Mouse (Mus musculus): ENCODE data around the gene Grwd1. TPM values are rescaled to one million over a fixed set of nuclear protein-coding genes. Genes with fewer than 3 reads are reported as not detected.

Gene Grwd1
- polyA plus RNA-seq, 1 experiment = 1.1 TPM

DNA sequence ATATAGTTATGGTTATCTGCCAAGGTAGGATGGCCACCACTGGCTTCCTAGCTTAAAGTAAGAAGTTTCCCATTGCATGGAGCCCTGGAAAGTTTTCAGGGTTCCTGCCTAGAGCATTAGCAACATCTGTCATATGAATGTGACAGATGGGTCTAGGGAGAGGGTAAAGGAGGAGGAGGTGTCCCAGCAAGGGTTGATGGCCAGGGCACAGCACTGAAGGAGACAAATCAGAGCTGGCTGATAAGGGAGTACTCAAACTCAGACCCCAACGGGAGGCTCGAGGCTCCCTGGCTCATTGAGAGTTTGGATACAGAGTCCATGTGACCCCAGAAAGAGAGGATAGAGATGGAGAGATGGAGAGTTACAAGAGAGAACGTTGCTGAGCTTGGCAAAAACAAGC, 19.9 kb upstream of the Grwd1 start:
- no peak overlapping the region for H3K4me3 ChIP-seq (replicated peaks)
- H3K36me3 ChIP-seq (ENCODE audit: control insufficient read depth) = no peaks in the 10 kb centered on the region
- H3K4me1 ChIP-seq (ENCODE audit: control insufficient read depth) = no peaks in the 10 kb centered on the region
- no peak for TF ChIP-seq TAL1 (IDR thresholded peaks at IDR 0.05; ENCODE audit: low read length)
- no peak for TF ChIP-seq GATA1 (IDR thresholded peaks at IDR 0.05; ENCODE audit: low read length)
- H3K27me3 ChIP-seq (ENCODE audit: control insufficient read depth) = peaks cover 28% of the 10 kb centered on the region
- no peaks in the 10 kb centered on the region for H3K9me3 ChIP-seq (ENCODE audit: control insufficient read depth, low read length)

DNA sequence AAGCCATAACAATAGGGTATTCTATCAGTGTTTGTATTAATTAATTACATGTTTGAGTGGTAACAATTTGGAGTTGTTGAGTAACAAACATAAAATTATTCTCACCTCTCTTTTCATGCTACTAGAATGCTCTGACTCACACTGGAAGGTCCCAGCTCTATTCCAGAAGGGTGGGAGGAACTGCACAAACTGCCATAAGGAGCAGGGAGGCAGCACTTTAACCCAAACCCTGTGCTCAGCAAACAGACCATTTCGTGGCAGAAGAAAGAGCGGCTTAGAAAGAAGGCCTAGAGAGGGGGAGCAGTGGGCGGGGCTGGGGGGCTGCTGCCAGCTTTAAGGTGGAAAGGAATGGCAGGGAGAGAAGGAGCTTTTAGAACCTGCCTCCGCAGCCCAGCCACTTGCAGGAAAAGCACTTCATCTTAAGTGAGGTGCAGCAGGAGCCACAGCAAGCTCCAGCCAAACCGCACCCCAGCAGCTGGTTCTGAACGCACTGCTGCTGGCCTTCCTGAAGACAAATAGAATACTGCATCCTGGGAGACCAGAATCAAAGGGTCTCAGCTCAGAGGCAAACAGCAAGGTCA, 17.8 kb upstream of the Grwd1 start:
- H3K36me3 ChIP-seq (ENCODE audit: control insufficient read depth) = no peaks in the 10 kb centered on the region
- no peak overlapping the region for H3K4me3 ChIP-seq (replicated peaks)
- no peaks in the 10 kb centered on the region for H3K4me1 ChIP-seq (ENCODE audit: control insufficient read depth)
- H3K9me3 ChIP-seq (ENCODE audit: control insufficient read depth, low read length) = no peaks in the 10 kb centered on the region
- TF ChIP-seq TAL1 (IDR thresholded peaks at IDR 0.05; ENCODE audit: low read length) (no peak), GATA1 (IDR thresholded peaks at IDR 0.05; ENCODE audit: low read length) (no peak)
- peaks cover 22% of the 10 kb centered on the region for H3K27me3 ChIP-seq (ENCODE audit: control insufficient read depth)

DNA sequence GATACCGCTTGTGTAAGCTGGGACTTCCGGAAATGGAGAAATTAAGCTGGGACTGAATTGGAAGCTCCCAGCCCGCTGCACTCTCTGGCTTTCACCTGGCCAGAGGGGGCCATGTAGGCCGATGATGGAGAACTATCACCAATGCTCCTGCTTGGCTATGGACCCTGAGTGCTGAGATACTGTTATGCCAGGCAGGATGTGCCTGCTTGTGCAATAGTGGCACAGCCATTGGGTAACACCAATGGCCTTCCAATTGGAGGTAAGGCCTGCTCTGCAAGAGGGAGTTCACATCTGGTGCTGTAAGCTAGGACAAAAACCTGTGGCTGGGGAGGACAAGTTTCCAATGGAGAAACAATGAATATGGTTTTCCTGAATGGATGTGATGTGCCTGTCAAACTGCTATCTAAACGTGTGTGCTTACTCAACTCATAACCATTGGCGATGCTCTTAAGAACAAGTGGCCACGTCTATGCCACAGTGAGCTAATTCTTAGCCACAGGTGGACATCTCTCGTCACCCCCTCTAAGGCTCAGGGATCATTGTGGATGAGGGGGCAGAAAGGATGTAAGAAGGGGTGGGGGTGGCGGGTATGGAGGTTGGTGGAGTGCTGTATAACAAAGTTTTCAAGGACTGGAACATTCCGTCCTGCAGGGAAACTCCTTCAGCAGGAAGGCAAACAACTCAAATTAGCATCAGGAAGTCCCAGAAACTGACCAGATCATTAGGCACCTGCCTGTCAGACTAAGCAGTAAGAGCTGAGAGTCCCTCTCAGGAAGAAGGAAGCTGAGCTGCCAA, 12.4 kb upstream of the Grwd1 start:
- TF ChIP-seq GATA1 (IDR thresholded peaks at IDR 0.05; ENCODE audit: low read length) (no peak), TAL1 (IDR thresholded peaks at IDR 0.05; ENCODE audit: low read length) (no peak)
- Histone ChIP-seq H3K36me3 (ENCODE audit: control insufficient read depth) (no peaks in the 10 kb centered on the region), H3K4me3 (replicated peaks) (no peak overlapping the region), H3K9me3 (ENCODE audit: control insufficient read depth, low read length) (no peaks in the 10 kb centered on the region), H3K27me3 (ENCODE audit: control insufficient read depth) (peaks cover 29% of the 10 kb centered on the region), H3K4me1 (ENCODE audit: control insufficient read depth) (no peaks in the 10 kb centered on the region)

DNA sequence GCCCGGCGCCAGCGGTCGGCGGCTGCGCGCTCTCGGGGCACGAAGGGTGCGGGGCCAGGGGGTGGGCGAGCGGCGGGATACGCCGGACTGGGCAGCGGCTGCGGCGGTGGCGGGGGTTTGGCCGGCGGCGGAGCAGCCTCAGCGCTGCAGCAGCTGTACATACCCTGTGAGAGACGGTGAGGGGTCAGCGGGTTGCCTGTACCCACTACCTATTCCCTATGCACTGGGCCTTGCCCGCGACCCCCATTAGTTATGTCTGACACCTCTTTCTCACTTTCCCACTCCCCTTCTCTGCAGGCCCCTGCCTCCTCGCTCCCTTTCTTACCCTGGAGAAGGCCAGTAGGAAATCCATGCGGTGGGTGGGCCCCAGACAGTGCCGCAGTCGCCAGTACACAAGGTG, 3.2 kb upstream of the Grwd1 start:
- peaks cover 25% of the 10 kb centered on the region for H3K4me1 ChIP-seq (ENCODE audit: control insufficient read depth)
- H3K27me3 ChIP-seq (ENCODE audit: control insufficient read depth) = peaks cover 57% of the 10 kb centered on the region
- H3K4me3 ChIP-seq (replicated peaks) = no peak overlapping the region
- peaks cover 3% of the 10 kb centered on the region; the same call in 1 of the 2 replicates for H3K9me3 ChIP-seq (ENCODE audit: control insufficient read depth, low read length)
- no peak for TF ChIP-seq GATA1 (IDR thresholded peaks at IDR 0.05; ENCODE audit: low read length)
- peaks cover 7% of the 10 kb centered on the region for H3K36me3 ChIP-seq (ENCODE audit: control insufficient read depth)

DNA sequence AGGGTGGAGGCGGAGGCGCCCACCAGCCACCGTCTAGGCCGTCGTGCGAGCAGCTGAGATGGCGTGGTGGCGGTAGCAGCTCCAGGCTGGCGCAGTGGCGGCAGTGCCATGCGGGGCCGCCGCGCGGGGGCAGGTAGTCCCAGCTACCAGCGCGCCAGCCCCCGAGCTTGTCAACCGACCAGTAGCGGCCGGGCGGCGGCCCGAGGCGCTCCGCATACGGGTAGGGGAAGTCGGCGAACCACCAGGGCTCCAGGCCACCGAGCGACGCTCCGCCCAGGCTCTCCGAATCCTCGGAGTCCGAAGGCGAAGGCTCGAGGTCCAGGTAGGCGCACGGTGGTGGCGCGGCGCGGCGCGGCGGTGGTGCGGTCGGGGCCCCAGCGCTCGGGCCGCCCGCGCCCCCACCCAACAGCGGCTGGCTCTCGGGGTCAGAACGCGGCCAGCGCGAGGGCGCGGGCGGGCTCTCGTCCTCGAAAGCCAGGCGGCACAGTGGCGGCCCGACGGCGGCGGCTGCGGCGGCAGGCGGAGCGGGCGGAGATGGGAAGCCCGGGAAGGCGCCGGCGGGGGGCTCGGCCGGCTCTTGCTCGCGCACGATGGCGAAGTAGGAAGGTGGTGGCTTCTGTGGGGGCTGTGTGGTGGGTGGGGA, 2.5 kb upstream of the Grwd1 start:
- Histone ChIP-seq H3K36me3 (ENCODE audit: control insufficient read depth) (peaks cover 13% of the 10 kb centered on the region), H3K4me1 (ENCODE audit: control insufficient read depth) (peaks cover 25% of the 10 kb centered on the region), H3K27me3 (ENCODE audit: control insufficient read depth) (peaks cover 57% of the 10 kb centered on the region), H3K9me3 (ENCODE audit: control insufficient read depth, low read length) (peaks cover 3% of the 10 kb centered on the region; the same call in 1 of the 2 replicates), H3K4me3 (replicated peaks) (no peak overlapping the region)
- TF ChIP-seq GATA1 (IDR thresholded peaks at IDR 0.05; ENCODE audit: low read length) (no peak), TAL1 (IDR thresholded peaks at IDR 0.05; ENCODE audit: low read length) (no peak)

DNA sequence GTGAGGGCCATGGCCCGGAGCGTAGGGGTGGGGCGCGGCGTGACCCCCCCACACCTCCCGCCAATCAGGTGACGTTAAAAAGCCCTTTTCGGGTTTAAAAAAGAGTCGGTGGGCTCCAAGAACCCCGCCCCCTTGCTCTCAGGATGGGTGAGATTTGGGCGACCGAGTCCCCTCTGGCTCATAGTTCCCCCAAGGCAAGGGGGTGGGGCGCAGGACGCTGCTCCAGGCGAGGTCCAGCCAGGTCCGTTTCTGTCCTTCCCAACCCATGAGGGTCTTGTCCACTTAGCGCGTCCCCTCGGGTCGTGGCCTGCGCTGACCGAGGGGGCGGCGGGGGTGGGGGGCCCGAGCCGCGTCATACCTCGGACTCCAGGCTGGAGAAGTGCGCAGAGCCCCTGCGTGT, 1.7 kb upstream of the Grwd1 start:
- TF ChIP-seq GATA1 (IDR thresholded peaks at IDR 0.05; ENCODE audit: low read length) (no peak), TAL1 (IDR thresholded peaks at IDR 0.05; ENCODE audit: low read length) (no peak)
- Histone ChIP-seq H3K27me3 (ENCODE audit: control insufficient read depth) (peaks cover 57% of the 10 kb centered on the region), H3K4me1 (ENCODE audit: control insufficient read depth) (peaks cover 25% of the 10 kb centered on the region), H3K9me3 (ENCODE audit: control insufficient read depth, low read length) (peaks cover 3% of the 10 kb centered on the region; the same call in 1 of the 2 replicates), H3K36me3 (ENCODE audit: control insufficient read depth) (peaks cover 22% of the 10 kb centered on the region), H3K4me3 (replicated peaks) (no peak overlapping the region)

DNA sequence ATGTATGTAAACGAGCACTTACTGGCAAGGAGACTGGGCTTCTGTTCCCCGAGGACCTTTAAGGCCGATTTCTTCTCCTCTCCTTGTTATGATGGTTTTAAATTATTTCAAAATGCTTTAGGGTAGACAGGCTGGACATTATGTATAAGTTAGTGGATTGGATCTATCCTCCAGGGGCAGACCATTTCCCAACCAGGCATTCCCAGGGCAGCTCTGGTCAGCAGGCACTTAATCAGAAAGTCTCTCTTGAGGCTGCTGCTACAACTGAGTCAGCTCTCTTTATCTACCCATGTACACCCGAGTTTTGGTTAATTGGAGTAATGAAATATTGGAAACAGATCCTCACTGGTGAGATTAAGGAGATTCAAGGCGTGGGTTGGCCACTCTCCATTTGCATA, 383 bp upstream of the Grwd1 start:
- Histone ChIP-seq H3K9me3 (ENCODE audit: control insufficient read depth, low read length) (peaks cover 3% of the 10 kb centered on the region; the same call in 1 of the 2 replicates), H3K36me3 (ENCODE audit: control insufficient read depth) (peaks cover 35% of the 10 kb centered on the region), H3K4me1 (ENCODE audit: control insufficient read depth) (peaks cover 25% of the 10 kb centered on the region), H3K4me3 (replicated peaks) (peak overlapping the region; percentile 83), H3K27me3 (ENCODE audit: control insufficient read depth) (peaks cover 54% of the 10 kb centered on the region)
- TF ChIP-seq GATA1 (IDR thresholded peaks at IDR 0.05; ENCODE audit: low read length) = no peak
- no peak for TF ChIP-seq TAL1 (IDR thresholded peaks at IDR 0.05; ENCODE audit: low read length)

DNA sequence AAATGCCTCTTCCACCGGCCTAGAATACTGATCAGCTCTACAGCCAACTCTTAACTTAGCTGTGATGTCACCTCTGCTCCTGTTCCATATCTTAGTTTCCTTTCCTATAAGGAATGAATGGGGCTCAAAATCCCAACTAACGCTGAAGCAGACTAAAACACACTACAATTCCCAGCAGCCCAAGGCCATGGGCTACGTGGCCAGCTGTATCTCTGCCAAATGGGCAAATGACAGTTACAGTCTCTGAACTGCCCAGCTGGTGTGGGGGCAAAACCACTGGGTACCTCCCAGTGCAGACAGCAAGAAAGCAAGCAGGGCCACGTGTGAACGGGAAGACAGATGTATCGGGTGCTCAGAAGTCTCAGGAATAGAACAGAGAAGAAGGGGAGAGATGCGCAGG, 4.1 kb downstream of the Grwd1 start:
- Histone ChIP-seq H3K4me1 (ENCODE audit: control insufficient read depth) (peaks cover 25% of the 10 kb centered on the region), H3K27me3 (ENCODE audit: control insufficient read depth) (peaks cover 11% of the 10 kb centered on the region), H3K4me3 (replicated peaks) (no peak overlapping the region), H3K9me3 (ENCODE audit: control insufficient read depth, low read length) (no peaks in the 10 kb centered on the region), H3K36me3 (ENCODE audit: control insufficient read depth) (peaks cover 70% of the 10 kb centered on the region)
- TF ChIP-seq GATA1 (IDR thresholded peaks at IDR 0.05; ENCODE audit: low read length) = no peak
- no peak for TF ChIP-seq TAL1 (IDR thresholded peaks at IDR 0.05; ENCODE audit: low read length)

DNA sequence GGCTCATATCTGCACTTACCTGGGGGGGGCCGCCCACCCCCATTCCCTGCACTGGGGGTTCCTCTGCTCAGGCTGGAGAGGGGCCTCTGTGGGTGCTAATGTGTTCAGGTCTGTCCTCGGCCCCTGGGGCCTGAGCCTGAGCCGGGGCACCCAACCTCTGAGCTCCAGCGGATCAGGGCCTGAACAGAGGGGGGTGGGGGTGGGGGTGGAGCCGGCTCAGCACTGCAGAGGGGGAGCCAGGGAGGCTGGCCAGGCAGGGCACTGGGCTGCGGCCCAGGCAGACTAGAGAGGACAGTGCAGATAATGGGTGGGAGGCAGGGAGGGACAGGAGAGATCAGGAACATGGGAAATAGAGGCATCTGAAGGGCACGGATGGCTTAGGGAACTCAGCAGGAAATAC, 6.1 kb downstream of the Grwd1 start, which contains the start of gene Kcnj14:
Gene Kcnj14 (minus strand): TSS at position 185 of the 400 bp plus-strand sequence.
- Histone ChIP-seq H3K4me3 (replicated peaks) (no peak within 1 kb of the TSS), H3K4me1 (ENCODE audit: control insufficient read depth) (peaks cover 7% of the 10 kb centered on the region), H3K9me3 (ENCODE audit: control insufficient read depth, low read length) (no peaks in the 10 kb centered on the region), H3K36me3 (ENCODE audit: control insufficient read depth) (peaks cover 70% of the 10 kb centered on the region), H3K27me3 (ENCODE audit: control insufficient read depth) (peaks cover 1% of the 10 kb centered on the region; the same call in 1 of the 2 replicates)
- TF ChIP-seq GATA1 (IDR thresholded peaks at IDR 0.05; ENCODE audit: low read length) (no peak), TAL1 (IDR thresholded peaks at IDR 0.05; ENCODE audit: low read length) (no peak)

Measured in erythroblast, embryonic 14.5 days (primary cell).